Mouse (Mus musculus) right cerebral cortex, postnatal 4 days (tissue): ENCODE data around the gene Dock1.

Experiments used
- DNase-seq: peaks from one replicate; pipeline ENCODE4 v3.0.0-alpha.2; 2022

Gene Dock1

GRCm38 (mm10) chr7:135002216-135002615, 331.8 kb downstream of the Dock1 start:
- DNase-seq: no peak

GRCm38 (mm10) chr7:135002891-135003290, 332.4 kb downstream of the Dock1 start:
- DNase-seq: no peak

GRCm38 (mm10) chr7:135005964-135006560, 335.6 kb downstream of the Dock1 start:
- no peak for DNase-seq

GRCm38 (mm10) chr7:135008021-135008420, 337.6 kb downstream of the Dock1 start:
- no peak for DNase-seq

- DNase-seq: no peak
These were observed 340.5 kb downstream of the Dock1 start for GRCm38 (mm10) chr7:135010997-135011396.

DNA sequence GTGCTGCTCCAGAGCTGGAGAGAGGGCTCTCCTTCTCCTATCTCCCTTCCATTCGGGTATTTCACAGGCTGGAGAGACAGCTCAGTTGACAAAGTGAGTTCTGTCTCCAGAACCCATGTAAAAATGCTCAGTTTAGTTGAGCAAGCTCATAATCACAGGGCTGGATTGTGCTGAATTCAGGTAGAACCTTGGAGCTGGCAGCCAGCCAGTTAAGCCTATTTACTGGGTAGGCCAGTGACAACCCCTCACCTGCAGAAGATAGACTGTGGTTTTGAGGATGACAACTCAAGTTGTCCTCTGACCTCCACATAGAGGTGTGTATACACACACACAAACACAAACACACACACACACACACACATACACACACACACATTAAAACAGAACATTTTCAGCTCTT, 347.1 kb downstream of the Dock1 start:
- DNase-seq: no peak

DNA sequence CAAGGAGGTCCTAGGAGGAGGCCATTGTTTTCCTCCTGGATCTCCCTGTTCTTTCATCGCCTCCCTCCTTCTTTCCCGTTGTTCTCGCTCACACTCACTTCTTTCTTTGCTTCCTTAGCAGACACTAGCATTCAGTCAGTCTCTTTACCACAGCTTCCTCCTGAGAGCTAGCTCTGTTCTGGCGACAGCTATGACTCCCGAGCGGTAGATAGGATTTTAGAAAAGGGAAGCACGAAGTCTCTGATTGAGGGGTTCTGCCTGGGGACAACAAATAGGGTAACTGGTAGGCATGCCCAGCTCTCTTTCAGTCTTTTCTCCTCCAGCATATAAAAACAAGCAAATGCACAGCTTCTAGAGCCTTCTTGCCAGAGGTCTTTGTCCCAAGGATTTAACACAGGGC, 350.3 kb downstream of the Dock1 start:
- DNase-seq: no peak

- no peak for DNase-seq
These were observed 351.2 kb downstream of the Dock1 start for GRCm38 (mm10) chr7:135021544-135022100.

- no peak for DNase-seq
These were observed 354.1 kb downstream of the Dock1 start for GRCm38 (mm10) chr7:135024531-135024930.

DNA sequence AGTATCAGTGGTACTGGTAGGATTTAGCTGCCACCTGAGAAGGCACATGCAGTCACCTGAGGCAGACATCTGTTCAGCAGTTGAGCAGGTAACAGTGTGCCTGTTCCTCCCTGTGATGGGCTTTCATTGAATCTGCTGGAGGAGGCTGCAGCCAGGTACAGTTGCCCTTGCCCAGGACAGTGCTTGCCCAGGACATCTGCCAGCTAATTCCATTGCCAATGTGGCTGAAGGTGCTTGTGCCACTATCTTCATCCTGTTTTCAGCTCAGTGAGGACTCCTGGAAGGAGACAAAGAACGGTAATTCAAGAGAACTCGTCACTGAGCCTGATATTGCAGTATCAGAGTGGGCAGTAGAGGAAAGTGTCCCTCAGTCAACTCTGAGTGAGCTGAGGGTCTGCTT, 358.3 kb downstream of the Dock1 start:
- no peak for DNase-seq

DNA sequence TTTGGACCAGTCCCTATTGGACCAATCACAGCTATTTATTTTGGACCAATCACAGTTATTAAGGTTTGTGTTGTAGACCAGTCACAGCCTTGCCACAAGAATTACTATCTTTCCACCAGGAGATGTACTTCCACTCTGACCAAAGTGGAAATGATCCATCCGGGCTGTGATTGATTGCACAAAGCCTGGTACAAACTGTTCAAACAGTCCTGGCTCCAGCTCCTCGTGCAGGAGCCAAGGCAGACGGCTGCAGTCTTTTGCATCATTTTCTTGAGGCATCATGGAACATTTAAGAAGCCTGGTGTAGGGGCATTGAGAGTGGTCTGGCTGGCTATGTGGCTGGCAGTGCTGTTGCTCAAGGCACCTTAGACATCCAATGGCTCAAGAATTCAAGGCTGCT, 358.7 kb downstream of the Dock1 start:
- no peak for DNase-seq

- DNase-seq: no peak
These were observed 361.0 kb downstream of the Dock1 start for GRCm38 (mm10) chr7:135031466-135031865.

DNA sequence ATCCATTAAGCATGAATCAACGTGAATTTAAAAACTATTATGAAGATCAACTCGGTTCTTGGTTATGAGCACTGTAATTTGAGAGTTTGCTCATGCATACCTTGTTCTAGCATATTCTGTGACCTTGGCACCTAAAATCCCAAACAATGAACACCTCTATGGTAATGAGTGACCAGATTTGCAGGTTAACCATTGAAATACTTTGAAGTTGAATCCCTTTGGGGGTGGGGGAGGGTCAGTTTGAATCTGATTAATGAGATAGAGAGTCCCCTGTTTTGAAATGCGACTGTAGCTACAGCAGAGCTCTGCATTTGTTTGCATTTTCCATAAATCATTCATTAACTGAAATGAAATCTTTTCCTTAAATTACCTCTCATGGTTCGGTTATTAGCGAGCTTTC, 364.4 kb downstream of the Dock1 start:
- no peak for DNase-seq

GRCm38 (mm10) chr7:135035651-135036050, 365.2 kb downstream of the Dock1 start:
- DNase-seq: no peak

DNA sequence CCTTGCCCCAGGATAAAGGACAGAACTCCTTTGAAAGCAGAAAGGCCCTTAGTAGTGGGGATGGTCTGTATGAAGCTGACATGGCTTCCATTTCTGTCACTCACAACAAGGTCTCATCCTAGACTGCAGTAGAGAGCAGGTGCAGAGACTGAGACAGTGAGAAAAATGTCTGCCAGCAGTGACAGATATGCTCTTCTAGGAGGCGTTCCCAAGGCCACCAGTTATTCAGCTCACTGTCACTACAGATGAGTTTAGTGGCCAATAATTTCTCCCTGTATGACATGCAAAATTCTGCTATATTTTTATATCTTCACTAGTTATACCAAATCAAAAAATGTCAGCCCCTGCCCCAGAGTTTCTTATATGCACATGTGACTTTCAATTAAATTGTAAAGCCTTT, 368.5 kb downstream of the Dock1 start:
- DNase-seq: no peak

- no peak for DNase-seq
These were observed 373.7 kb downstream of the Dock1 start for GRCm38 (mm10) chr7:135043931-135044765.

GRCm38 (mm10) chr7:135049416-135049815, 379.0 kb downstream of the Dock1 start:
- no peak for DNase-seq

DNA sequence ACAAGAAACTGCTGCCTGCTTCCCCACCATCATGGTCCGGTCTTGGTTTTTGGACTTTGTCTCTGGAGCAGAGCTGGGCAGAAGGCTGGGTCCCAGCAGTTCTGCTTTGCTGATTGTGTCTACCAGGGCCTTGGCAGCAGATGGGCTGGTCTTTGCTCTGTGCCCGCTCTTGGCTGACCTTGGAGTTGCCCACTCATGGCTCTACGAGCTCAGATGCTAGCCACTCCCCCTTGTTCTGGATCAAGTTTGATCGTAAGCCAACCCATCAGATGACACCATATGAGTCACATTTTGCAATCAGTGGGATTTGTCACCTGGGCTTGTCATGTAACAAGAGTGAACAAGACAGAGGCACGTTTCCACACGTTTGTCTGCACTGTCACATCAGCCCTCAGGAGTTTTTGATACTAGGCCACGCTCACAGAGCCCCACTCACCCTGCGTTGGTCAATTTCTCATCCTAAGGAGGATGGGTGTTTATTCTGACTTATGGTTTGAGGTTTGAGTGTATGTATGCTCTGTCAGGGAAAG, 382.8 kb downstream of the Dock1 start:
- DNase-seq: no peak

GRCm38 (mm10) chr7:135054664-135055063, 384.2 kb downstream of the Dock1 start:
- no peak for DNase-seq

GRCm38 (mm10) chr7:135059071-135059470, 388.6 kb downstream of the Dock1 start:
- DNase-seq: no peak

DNA sequence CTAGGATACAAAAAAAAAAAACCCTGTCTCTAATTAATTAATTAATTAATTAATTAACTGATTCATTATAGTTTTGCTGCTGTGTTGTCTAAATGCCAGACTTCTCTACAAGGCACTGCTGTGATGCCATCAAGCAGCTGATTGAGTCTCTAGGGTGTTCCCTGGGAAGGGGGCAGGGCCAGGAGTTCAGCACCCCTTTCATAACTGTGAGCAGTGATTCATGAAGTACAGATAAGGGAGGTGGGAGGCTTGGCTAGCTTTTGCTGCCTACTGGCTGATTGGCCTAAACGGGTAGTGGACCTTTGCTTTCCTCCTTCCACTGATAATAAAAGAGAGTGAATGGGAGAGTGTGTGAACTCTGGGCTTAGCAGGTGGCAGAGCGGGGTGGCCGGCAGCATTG, 389.1 kb downstream of the Dock1 start:
- DNase-seq: no peak

DNA sequence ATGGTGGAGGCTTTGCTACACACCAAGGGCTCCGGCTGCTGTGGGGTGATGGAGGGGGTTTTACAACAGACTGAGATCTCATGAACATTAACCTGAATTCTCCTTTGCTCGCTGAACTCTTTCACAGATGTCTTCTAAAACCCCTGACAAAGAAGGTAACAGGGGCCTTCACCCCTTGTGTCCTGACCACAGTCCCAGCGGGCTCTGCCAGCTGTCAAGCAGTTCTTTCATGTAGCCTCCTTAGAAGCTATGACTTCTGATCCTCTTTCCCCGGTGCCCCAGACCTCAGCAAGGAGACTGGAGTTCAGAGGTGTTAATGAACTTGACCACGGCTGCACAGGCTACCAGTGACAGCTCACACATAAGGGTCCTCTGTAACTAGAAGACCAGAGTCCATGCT, 393.4 kb downstream of the Dock1 start:
- no peak for DNase-seq

GRCm38 (mm10) chr7:135065301-135065700, 394.8 kb downstream of the Dock1 start:
- DNase-seq: no peak

DNA sequence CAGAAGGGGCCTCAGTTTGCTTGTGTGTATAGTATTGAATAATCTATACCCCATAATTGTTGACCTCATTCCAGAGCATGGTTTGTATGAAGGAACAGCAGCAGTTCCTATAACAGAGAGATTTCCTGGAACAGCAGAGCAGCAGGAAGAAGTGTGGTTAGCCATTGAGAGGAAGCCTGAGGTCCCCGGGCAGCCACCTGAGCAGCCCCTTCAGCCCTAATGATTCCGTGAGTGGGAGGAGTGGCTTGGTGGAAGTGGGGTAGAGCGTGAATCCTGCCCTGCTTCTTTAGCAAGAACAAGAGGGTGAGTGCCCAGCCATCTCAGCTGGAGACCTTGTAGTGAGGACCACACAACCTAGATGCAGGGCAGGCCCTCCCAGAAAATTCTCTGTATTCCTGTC, 398.4 kb downstream of the Dock1 start:
- no peak for DNase-seq
